Mouse (Mus musculus): Measurements from ENCODE around the gene Sypl.

Sypl gene

GRCm38 (mm10) chr12:32953596-32954215 lies at the start of gene Sypl:
Gene Sypl (plus strand): TSS chr12:32953891.
- peak; percentile 93 to 96 for DNase-seq (ENCODE audit: low read depth in 1 of 2, low spot score in 2 of 2)

GRCm38 (mm10) chr12:32909686-32910085 lies 44.0 kb upstream of the Sypl start:
- no peak for DNase-seq (ENCODE audit: low read depth in 1 of 2, low spot score in 2 of 2)

- DNase-seq (ENCODE audit: low read depth in 1 of 2, low spot score in 2 of 2): peak in 1 of 2 experiments; percentile 10
These were observed 43.6 kb upstream of the Sypl start for GRCm38 (mm10) chr12:32910092-32910491.

DNA sequence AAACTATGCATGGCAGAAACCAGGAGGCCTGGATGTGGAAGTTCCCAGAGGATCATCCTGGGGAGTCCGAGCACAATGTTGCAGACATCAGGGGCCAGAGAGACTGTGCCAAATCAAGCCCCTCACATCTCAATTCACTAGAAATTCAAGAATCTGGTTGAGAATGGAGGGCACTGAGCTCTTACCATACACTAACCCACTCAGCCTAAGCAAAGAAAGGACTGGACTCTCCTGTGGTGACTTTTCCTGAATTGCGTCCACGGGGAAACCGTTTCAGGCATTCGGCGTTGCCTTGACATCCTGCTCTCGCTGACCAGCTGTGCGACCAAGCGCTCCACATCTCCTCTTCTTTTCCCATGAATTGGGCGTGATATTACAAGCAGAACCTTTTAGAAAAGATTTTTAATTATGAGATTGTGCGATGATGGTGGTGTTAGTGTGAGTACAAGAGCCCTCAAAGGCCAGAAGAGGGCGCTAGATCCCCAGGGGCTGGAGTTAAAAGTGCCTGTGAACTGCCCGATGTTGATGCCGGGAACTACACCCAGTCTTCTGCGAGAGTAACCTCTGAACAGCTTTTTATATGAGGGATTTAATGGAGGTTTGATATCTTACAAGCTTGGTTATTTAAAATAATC lies 43.0 kb upstream of the Sypl start:
- DNase-seq (ENCODE audit: low read depth in 1 of 2, low spot score in 2 of 2): no peak

DNA sequence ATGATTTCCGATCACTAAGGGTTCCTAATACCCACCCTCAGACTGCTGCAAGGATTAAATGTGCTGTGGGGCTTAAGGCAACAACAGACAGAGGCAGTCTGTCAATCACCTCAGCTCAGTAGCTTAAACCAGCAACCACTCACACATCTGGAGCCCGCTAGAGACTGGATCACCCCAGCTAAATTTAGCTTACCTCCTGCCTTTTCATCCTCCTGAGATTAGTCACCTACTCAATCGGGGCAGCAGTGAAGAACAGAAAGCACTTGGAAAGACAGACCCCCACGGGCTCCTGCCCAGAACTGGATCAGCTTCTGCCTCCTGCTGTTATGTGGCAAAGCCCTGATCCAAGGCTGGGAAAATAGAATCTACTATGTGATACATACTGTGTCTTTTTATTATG lies 42.1 kb upstream of the Sypl start:
- no peak for DNase-seq (ENCODE audit: low read depth in 1 of 2, low spot score in 2 of 2)

GRCm38 (mm10) chr12:32912772-32913171 lies 40.9 kb upstream of the Sypl start:
- DNase-seq (ENCODE audit: low read depth in 1 of 2, low spot score in 2 of 2): no peak

- DNase-seq (ENCODE audit: low read depth in 1 of 2, low spot score in 2 of 2): no peak
These were observed 35.0 kb upstream of the Sypl start for GRCm38 (mm10) chr12:32918683-32919082.

GRCm38 (mm10) chr12:32919091-32919490 lies 34.6 kb upstream of the Sypl start:
- no peak for DNase-seq (ENCODE audit: low read depth in 1 of 2, low spot score in 2 of 2)

- no peak for DNase-seq (ENCODE audit: low read depth in 1 of 2, low spot score in 2 of 2)
These were observed 34.2 kb upstream of the Sypl start for GRCm38 (mm10) chr12:32919527-32919926.

- peak; percentile 22 to 49 for DNase-seq (ENCODE audit: low read depth in 1 of 2, low spot score in 2 of 2)
These were observed 33.4 kb upstream of the Sypl start for GRCm38 (mm10) chr12:32920185-32920788.

- no peak for DNase-seq (ENCODE audit: low read depth in 1 of 2, low spot score in 2 of 2)
These were observed 32.6 kb upstream of the Sypl start for GRCm38 (mm10) chr12:32921071-32921470.

DNA sequence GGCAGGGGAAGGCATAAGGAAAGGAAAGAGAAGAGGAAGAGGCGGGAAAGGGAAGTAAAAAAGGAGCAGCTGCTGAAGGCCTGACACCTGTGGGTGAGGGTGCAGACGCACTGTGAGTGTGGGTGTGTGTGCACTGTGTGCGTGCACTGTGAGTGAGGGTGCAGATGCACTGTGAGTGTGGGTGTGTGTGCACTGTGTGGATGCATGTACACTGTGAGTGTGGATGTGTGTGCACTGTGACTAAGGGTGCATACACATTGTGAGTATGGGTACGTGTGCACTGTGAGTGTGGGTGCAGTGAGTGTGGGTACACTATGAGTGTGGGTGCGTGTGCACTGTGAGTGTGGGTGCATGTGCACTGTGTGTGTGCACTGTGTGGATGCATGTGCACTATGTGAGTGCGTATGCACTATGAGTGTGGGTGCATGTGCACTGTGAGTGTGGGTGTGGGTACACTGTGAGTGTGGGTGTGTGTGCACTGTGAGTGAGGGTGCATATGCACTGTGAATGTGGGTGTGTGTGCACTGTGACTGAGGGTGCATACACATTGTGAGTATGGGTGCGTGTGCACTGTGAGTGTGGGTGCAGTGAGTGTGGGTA lies 32.1 kb upstream of the Sypl start:
- no peak for DNase-seq (ENCODE audit: low read depth in 1 of 2, low spot score in 2 of 2)

GRCm38 (mm10) chr12:32924245-32924644 lies 29.4 kb upstream of the Sypl start:
- no peak for DNase-seq (ENCODE audit: low read depth in 1 of 2, low spot score in 2 of 2)

DNA sequence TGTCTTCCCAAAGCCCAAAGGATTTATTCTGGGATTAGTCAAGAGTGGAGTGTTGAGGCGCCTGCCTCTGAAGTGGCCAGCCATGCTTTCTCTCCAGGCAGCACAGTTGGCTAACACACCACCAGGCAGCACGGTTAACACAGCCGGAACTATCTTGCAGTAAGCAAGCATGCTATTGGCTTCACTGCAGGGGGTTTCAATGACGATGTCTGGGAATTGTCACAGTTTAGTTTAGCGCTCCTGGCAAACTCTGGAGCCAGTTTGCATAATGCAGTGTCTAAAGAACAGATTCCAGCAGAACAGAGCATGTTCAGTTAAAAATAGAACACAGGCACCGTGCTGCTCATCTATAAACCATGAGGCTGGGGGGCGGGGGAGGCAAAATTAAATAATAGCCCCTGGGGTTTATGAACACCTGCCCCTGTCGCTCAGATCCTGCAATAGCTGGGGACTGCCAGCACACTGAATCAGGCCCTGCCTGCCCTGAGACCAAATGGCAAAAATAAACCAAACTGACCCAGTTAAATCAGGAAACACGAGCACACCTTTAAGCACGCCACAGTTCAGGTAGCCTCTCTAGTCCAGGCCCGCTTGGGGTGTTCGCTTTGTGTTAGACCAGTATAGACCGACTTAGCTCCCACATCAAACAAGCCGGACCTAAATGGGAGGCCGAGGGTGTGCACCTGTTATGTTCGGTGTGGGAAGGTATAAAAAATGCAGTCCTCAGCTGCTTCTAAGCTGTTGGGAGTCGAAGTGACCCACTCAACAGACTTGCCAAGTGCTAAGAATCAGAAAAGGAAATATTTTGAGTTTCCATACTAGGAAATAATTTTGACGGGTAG lies 27.1 kb upstream of the Sypl start:
- DNase-seq (ENCODE audit: low read depth in 1 of 2, low spot score in 2 of 2): no peak

GRCm38 (mm10) chr12:32927231-32927835 lies 26.4 kb upstream of the Sypl start:
- no peak for DNase-seq (ENCODE audit: low read depth in 1 of 2, low spot score in 2 of 2)

DNA sequence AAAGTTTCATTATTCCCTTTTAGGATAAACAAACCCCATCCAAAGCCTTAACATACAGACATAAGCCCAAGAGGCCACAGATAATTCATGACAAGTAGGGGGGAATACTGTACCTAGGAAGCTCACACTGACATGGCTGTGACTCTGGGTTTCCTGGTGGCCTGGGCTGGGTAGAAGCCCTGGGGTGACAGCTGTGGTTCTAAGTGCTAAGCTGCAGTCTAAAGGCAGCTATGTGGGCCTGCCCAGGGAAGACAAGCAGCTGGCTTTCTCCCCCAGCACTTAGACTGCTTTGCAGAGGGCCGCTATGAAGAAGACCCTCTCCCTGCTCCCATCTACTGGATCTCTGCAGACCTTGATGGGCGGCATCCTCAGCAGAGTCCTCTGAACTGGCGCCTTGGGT lies 25.5 kb upstream of the Sypl start:
- DNase-seq (ENCODE audit: low read depth in 1 of 2, low spot score in 2 of 2): no peak

- no peak for DNase-seq (ENCODE audit: low read depth in 1 of 2, low spot score in 2 of 2)
These were observed 23.7 kb upstream of the Sypl start for GRCm38 (mm10) chr12:32929831-32930513.

DNA sequence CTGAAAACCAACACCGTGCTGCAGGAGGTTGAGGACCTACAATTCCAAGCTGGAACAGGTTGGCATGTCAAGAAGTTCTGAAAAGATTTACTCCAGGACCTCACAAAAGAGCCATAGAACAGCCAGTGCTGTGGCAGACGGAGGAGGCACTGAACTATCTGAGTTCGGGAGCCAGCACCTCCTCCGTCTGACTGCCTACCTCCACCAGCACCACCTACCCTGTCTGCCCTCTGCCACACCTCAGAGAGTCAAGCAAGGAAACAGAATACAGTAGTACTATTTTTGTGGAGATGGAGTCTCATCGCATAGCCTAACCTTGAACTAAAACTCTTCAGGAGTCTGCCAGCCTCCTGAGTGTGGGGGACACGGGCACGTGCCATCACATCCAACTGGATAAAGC lies 23.1 kb upstream of the Sypl start:
- DNase-seq (ENCODE audit: low read depth in 1 of 2, low spot score in 2 of 2): no peak

DNA sequence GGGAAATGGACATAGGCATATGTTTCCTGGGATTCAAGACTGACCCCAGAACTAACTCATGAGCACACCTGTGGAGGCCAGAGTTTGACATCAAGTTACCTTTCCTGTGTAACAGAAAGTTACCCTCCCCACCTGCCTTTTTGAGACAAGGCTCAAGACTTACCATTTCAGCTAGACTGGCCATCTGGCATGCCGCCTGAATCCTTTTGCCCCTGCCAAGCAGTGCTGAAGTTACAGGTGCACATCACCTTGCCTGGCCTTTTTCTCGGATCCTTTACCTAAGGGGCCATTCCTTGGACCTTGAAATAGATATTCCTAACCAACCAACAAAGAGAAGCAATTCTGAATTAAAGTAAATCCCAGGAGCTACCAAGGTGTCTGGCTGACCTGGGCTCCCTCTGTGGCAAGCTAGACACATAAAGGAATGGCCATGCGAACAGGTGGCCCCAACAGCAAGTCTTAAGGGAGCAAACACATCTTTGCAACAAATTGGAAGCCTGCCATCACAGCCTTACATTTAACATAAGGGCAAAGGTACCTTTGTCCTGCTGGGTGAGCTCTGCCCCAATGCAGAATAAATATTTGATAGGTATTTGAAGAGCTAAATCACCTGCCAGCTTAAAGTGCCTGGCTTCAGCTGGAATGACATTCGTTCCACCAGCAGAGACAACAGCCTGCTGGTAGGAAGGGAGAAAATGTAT lies 17.3 kb upstream of the Sypl start:
- DNase-seq (ENCODE audit: low read depth in 1 of 2, low spot score in 2 of 2): no peak

GRCm38 (mm10) chr12:32941141-32941540 lies 12.6 kb upstream of the Sypl start:
- no peak for DNase-seq (ENCODE audit: low read depth in 1 of 2, low spot score in 2 of 2)

Measured in monocyte, adult 2 months (primary cell).